In genomic region chr4:129455265-129455664, GRCm38 (mm10) we compare ENCODE assay signal across 8 mouse cellular contexts. TPM values are rescaled to one million over a fixed set of nuclear protein-coding genes. Genes with fewer than 3 reads are reported as not detected.
DNase-seq lines count a peak whose midpoint lies in the region; ATAC-seq and TF ChIP-seq lines count a peak whose summit lies in the region.

No protein-coding gene starts in this region.

- no peaks in the 10 kb centered on the region for H3K4me1 ChIP-seq in intestine, postnatal 0 days (replicated peaks; ENCODE audit: control insufficient read depth, insufficient read depth, low read length)
- H3K4me1 ChIP-seq in midbrain, embryonic 10.5 days = no peaks in the 10 kb centered on the region

- H3K27ac ChIP-seq in intestine, postnatal 0 days (ENCODE audit: low read depth, low read length) = no peak overlapping the region
- H3K27ac ChIP-seq in midbrain, embryonic 10.5 days (replicated peaks) = no peak overlapping the region

- no peak overlapping the region for H3K4me2 ChIP-seq in intestine, postnatal 0 days (replicated peaks; ENCODE audit: low read depth)

- intact Hi-C loops in left cerebral cortex, postnatal 36 days (cut with DNase I) = loop anchor here (1.0 to 10.0 kb wide), 3 partner anchors 105 to 320 kb away; partner anchors contain the start of gene Fndc5

- no peak overlapping the region for H3K9ac ChIP-seq in intestine, postnatal 0 days (ENCODE audit: low read depth, low read length)

- DNase-seq in urinary bladder, postnatal 14 days (ENCODE audit: low spot score) = peak; percentile 64
- DNase-seq in urinary bladder, adult 2 months (ENCODE audit: low spot score) = no peak
- DNase-seq in embryo, embryonic 11 days = peak; percentile 91
- peak; percentile 50 to 64 for DNase-seq in left cerebral cortex, postnatal 36 days (ENCODE audit: low spot score in 2 of 2)
- DNase-seq in midbrain, embryonic 10.5 days (ENCODE audit: low spot score) = peak; percentile 59
- DNase-seq in skeletal muscle tissue, adult 2 months (ENCODE audit: low read depth, low spot score) = peak; percentile 80

- peak; percentile 98 for TF ChIP-seq CTCF in intestine, postnatal 0 days (IDR thresholded peaks at IDR 0.05; ENCODE audit: low read depth)

- 3% methylated on average over 5 of the region's 5 CpGs for WGBS in intestine, postnatal 0 days
- 3% methylated on average over 5 of the region's 5 CpGs for WGBS in midbrain, embryonic 10.5 days

- no peaks in the 10 kb centered on the region for H3K36me3 ChIP-seq in intestine, postnatal 0 days (ENCODE audit: control insufficient read depth, insufficient read depth)
- no peaks in the 10 kb centered on the region for H3K36me3 ChIP-seq in midbrain, embryonic 10.5 days

- H3K4me3 ChIP-seq in intestine, postnatal 0 days (ENCODE audit: low read depth, low read length) = no peak overlapping the region
- H3K4me3 ChIP-seq in midbrain, embryonic 10.5 days = no peak overlapping the region

- ATAC-seq in granulocyte monocyte progenitor cell, adult 5-6 weeks (replicated peaks; ENCODE audit: poor library complexity, severe bottlenecking) = peak; percentile 96
- peak; percentile 48 for ATAC-seq in intestine, postnatal 0 days

- H3K27me3 ChIP-seq in intestine, postnatal 0 days (replicated peaks; ENCODE audit: control insufficient read depth, insufficient read depth, low read length) = no peaks in the 10 kb centered on the region
- no peaks in the 10 kb centered on the region for H3K27me3 ChIP-seq in midbrain, embryonic 10.5 days (ENCODE audit: low read depth, poor library complexity, severe bottlenecking)

- no peaks in the 10 kb centered on the region for H3K9me3 ChIP-seq in intestine, postnatal 0 days (ENCODE audit: control insufficient read depth)
- H3K9me3 ChIP-seq in midbrain, embryonic 10.5 days (replicated peaks) = no peaks in the 10 kb centered on the region

RNA-seq across cellular contexts. Expression of gene Bsdc1, which starts 6.1 kb away (rescaled TPM):
- polyA plus RNA-seq in urinary bladder, adult 2 months (2012; rRNA removed) = 15.0 and 27.5 TPM in 2 replicates
- total RNA-seq in granulocyte monocyte progenitor cell, adult 5-6 weeks (2014; fragmentation: Nextera tagmentation) = 14.7 and 32.8 TPM in 2 replicates
- 17.9 and 23.1 TPM in 2 replicates for total RNA-seq in granulocyte monocyte progenitor cell, adult 5-6 weeks (2017)
- 23.6 and 24.8 TPM in 2 replicates for polyA plus RNA-seq in intestine, postnatal 0 days (2015; fragmentation: Nextera tagmentation; extraction: Ambion mirVana)
- total RNA-seq in left cerebral cortex, postnatal 36 days (2021) = 10 to 100 TPM; 56.3 to 62.4 TPM
- polyA plus RNA-seq in midbrain, embryonic 10.5 days (2016; fragmentation: Nextera tagmentation; extraction: Ambion mirVana) = 20.2 and 25.0 TPM in 2 replicates

RNA-seq across cellular contexts. Expression of gene Zbtb8b, which starts 14.6 kb away (rescaled TPM):
- 1.8 and 3.0 TPM in 2 replicates for polyA plus RNA-seq in urinary bladder, adult 2 months (2012; rRNA removed)
- total RNA-seq in granulocyte monocyte progenitor cell, adult 5-6 weeks (2014; fragmentation: Nextera tagmentation) = not detected in 2 replicates
- not detected in 2 replicates for total RNA-seq in granulocyte monocyte progenitor cell, adult 5-6 weeks (2017)
- polyA plus RNA-seq in intestine, postnatal 0 days (2015; fragmentation: Nextera tagmentation; extraction: Ambion mirVana) = 0.14 and 0.29 TPM in 2 replicates
- total RNA-seq in left cerebral cortex, postnatal 36 days (2021) = 1 to 10 TPM; 4.3 to 4.9 TPM
- polyA plus RNA-seq in midbrain, embryonic 10.5 days (2016; fragmentation: Nextera tagmentation; extraction: Ambion mirVana) = 1.3 and 1.6 TPM in 2 replicates

RNA-seq across cellular contexts. Expression of gene Tssk3, which starts 35.6 kb away (rescaled TPM):
- 0.15 TPM in 1 of 2 replicates, not detected in the other for polyA plus RNA-seq in urinary bladder, adult 2 months (2012; rRNA removed)
- not detected in 2 replicates for total RNA-seq in granulocyte monocyte progenitor cell, adult 5-6 weeks (2014; fragmentation: Nextera tagmentation)
- total RNA-seq in granulocyte monocyte progenitor cell, adult 5-6 weeks (2017) = not detected in 2 replicates
- not detected in 2 replicates for polyA plus RNA-seq in intestine, postnatal 0 days (2015; fragmentation: Nextera tagmentation; extraction: Ambion mirVana)
- under 1 TPM; 0.42 to 0.52 TPM for total RNA-seq in left cerebral cortex, postnatal 36 days (2021)
- polyA plus RNA-seq in midbrain, embryonic 10.5 days (2016; fragmentation: Nextera tagmentation; extraction: Ambion mirVana) = not detected in 2 replicates

RNA-seq across cellular contexts. Expression of gene Fam229a, which starts 35.7 kb away (rescaled TPM):
- 0.73 and 0.94 TPM in 2 replicates for polyA plus RNA-seq in urinary bladder, adult 2 months (2012; rRNA removed)
- not detected in 2 replicates for total RNA-seq in granulocyte monocyte progenitor cell, adult 5-6 weeks (2014; fragmentation: Nextera tagmentation)
- not detected in 2 replicates for total RNA-seq in granulocyte monocyte progenitor cell, adult 5-6 weeks (2017)
- polyA plus RNA-seq in intestine, postnatal 0 days (2015; fragmentation: Nextera tagmentation; extraction: Ambion mirVana) = 0.22 TPM in 1 of 2 replicates, not detected in the other
- total RNA-seq in left cerebral cortex, postnatal 36 days (2021) = not detected
- polyA plus RNA-seq in midbrain, embryonic 10.5 days (2016; fragmentation: Nextera tagmentation; extraction: Ambion mirVana) = not detected in 2 replicates

RNA-seq across cellular contexts. Expression of gene Marcksl1, which starts 58.1 kb away (rescaled TPM):
- 151 and 161 TPM in 2 replicates for polyA plus RNA-seq in urinary bladder, adult 2 months (2012; rRNA removed)
- 27.6 and 45.5 TPM in 2 replicates for total RNA-seq in granulocyte monocyte progenitor cell, adult 5-6 weeks (2014; fragmentation: Nextera tagmentation)
- total RNA-seq in granulocyte monocyte progenitor cell, adult 5-6 weeks (2017) = 28.4 and 29.9 TPM in 2 replicates
- polyA plus RNA-seq in intestine, postnatal 0 days (2015; fragmentation: Nextera tagmentation; extraction: Ambion mirVana) = 126 and 142 TPM in 2 replicates
- total RNA-seq in left cerebral cortex, postnatal 36 days (2021) = 100 to 1,000 TPM; 150 to 174 TPM
- polyA plus RNA-seq in midbrain, embryonic 10.5 days (2016; fragmentation: Nextera tagmentation; extraction: Ambion mirVana) = 1,603 and 1,647 TPM in 2 replicates
